In genomic region chr9:88438237-88438554, GRCm38 (mm10) we compare ENCODE assay signal across 8 mouse cellular contexts. TPM values are rescaled to one million over a fixed set of nuclear protein-coding genes. Genes with fewer than 3 reads are reported as not detected.
DNase-seq lines count a peak whose midpoint lies in the region; ATAC-seq and TF ChIP-seq lines count a peak whose summit lies in the region.

No protein-coding gene starts in this region.

- TF ChIP-seq POLR2A in bone marrow macrophage, adult 2 months (IDR thresholded peaks at IDR 0.05; ENCODE audit: borderline replicate concordance, low read depth, low read length), result no peak

- H3K9me3 ChIP-seq in hindbrain, embryonic 11.5 days (ENCODE audit: control insufficient read depth, low read length), result no peaks in the 10 kb centered on the region

- no peaks in the 10 kb centered on the region for H3K27me3 ChIP-seq in hindbrain, embryonic 11.5 days (ENCODE audit: control insufficient read depth, insufficient read depth, low read length)

- H3K9ac ChIP-seq in hindbrain, embryonic 11.5 days (ENCODE audit: low read depth, low read length), result peak overlapping the region; percentile 79

- peaks cover 14% of the 10 kb centered on the region for H3K4me1 ChIP-seq in bone marrow macrophage, adult 2 months (ENCODE audit: control insufficient read depth, insufficient read depth, low read length)
- H3K4me1 ChIP-seq in hindbrain, embryonic 11.5 days (replicated peaks; ENCODE audit: control insufficient read depth, insufficient read depth, low read length), result no peaks in the 10 kb centered on the region

- no peak for DNase-seq in left cerebral cortex, adult 2 months (ENCODE audit: extremely low spot score in 1 of 2, low spot score in 2 of 2)
- no peak for DNase-seq in left cerebral cortex, postnatal 14 days (ENCODE audit: low spot score in 2 of 2)
- no peak for DNase-seq in hindbrain, embryonic 11.5 days (ENCODE audit: low spot score)
- DNase-seq in layer of hippocampus, postnatal 10 days (ENCODE audit: low spot score in 2 of 2), result no peak
- DNase-seq in cerebellum, adult 8-10 months, result no peak
- DNase-seq in frontal cortex, postnatal 14 days (ENCODE audit: low spot score in 2 of 2), result no peak

- 3% methylated on average over 15 of the region's 15 CpGs for WGBS in hindbrain, embryonic 11.5 days

- peak overlapping the region; percentile 92 for H3K4me2 ChIP-seq in hindbrain, embryonic 11.5 days (replicated peaks; ENCODE audit: low read depth, low read length)

- no peak for TF ChIP-seq CTCF in left cerebral cortex, adult 2 months (IDR thresholded peaks at IDR 0.05)
- TF ChIP-seq CTCF in bone marrow macrophage, adult 2 months (IDR thresholded peaks at IDR 0.05; ENCODE audit: low read depth, low read length), result no peak

- H3K27ac ChIP-seq in left cerebral cortex, adult 2 months, result peak overlapping the region; percentile 94
- H3K27ac ChIP-seq in bone marrow macrophage, adult 2 months (ENCODE audit: insufficient read depth, low read depth, low read length), result peak overlapping the region; percentile 51
- H3K27ac ChIP-seq in hindbrain, embryonic 11.5 days (ENCODE audit: low read depth, low read length), result no peak overlapping the region; the same call in 1 of the 2 replicates

- H3K4me3 ChIP-seq in left cerebral cortex, adult 2 months, result peak overlapping the region; percentile 84
- H3K4me3 ChIP-seq in bone marrow macrophage, adult 2 months (ENCODE audit: insufficient read depth, low read length), result peak overlapping the region; percentile 83
- peak overlapping the region; percentile 71 for H3K4me3 ChIP-seq in hindbrain, embryonic 11.5 days (ENCODE audit: low read depth, low read length)

- H3K36me3 ChIP-seq in hindbrain, embryonic 11.5 days (ENCODE audit: control insufficient read depth, insufficient read depth, low read length), result no peaks in the 10 kb centered on the region

- intact Hi-C loops in left cerebral cortex, adult 2 months (cut with DNase I), result loop anchor here (2.0 kb wide), 2 partner anchors 45 to 85 kb away; partner anchors contain the start of gene Syncrip
- intact Hi-C loops in left cerebral cortex, postnatal 14 days (cut with DNase I), result loop anchor here (2.0 to 5.0 kb wide), 2 partner anchors 44 to 85 kb away; partner anchors contain the start of gene Syncrip

- ATAC-seq in hindbrain, embryonic 11.5 days (ENCODE audit: low FRiP score), result peak; percentile 13
- ATAC-seq in megakaryocyte-erythroid progenitor cell, adult 5-6 weeks (replicated peaks; ENCODE audit: low FRiP score, low TSS enrichment, poor library complexity, severe bottlenecking), result 0 out of 2 replicates have a peak, but pooled peaks have one; percentile 12

RNA-seq across cellular contexts. Expression of gene Snx14, which starts 0.6 kb away (rescaled TPM):
- 10 to 100 TPM; 51.7 to 59.9 TPM for total RNA-seq in left cerebral cortex, adult 2 months (2021)
- total RNA-seq in left cerebral cortex, postnatal 14 days (2021), result 10 to 100 TPM; 49.7 to 51.1 TPM
- polyA plus RNA-seq in bone marrow macrophage, adult 2 months (2012; ENCODE audit: insufficient read depth, insufficient read length, missing spikeins), result 39.0 and 40.4 TPM in 2 replicates
- 19.2 and 22.4 TPM in 2 replicates for polyA plus RNA-seq in hindbrain, embryonic 11.5 days (2014; fragmentation: Nextera tagmentation; extraction: Ambion mirVana)
- total RNA-seq in megakaryocyte-erythroid progenitor cell, adult 5-6 weeks (2014; fragmentation: Nextera tagmentation), result 25.1 and 30.0 TPM in 2 replicates
- total RNA-seq in megakaryocyte-erythroid progenitor cell, adult 5-6 weeks (2017), result 17.9 and 30.3 TPM in 2 replicates
- total RNA-seq in layer of hippocampus, postnatal 10 days (2021), result 10 to 100 TPM; 49.0 to 52.6 TPM

RNA-seq across cellular contexts. Expression of gene Gm20537, which starts 18.2 kb away (rescaled TPM):
- under 1 TPM in 1 of 2 experiments, not detected in 1; 0.84 TPM for total RNA-seq in left cerebral cortex, adult 2 months (2021)
- total RNA-seq in left cerebral cortex, postnatal 14 days (2021), result 1 to 10 TPM in 1 of 2 experiments, not detected in 1; 2.1 TPM
- 2.4 and 3.5 TPM in 2 replicates for polyA plus RNA-seq in bone marrow macrophage, adult 2 months (2012; ENCODE audit: insufficient read depth, insufficient read length, missing spikeins)
- polyA plus RNA-seq in hindbrain, embryonic 11.5 days (2014; fragmentation: Nextera tagmentation; extraction: Ambion mirVana), result 0.36 and 0.99 TPM in 2 replicates
- not detected in 2 replicates for total RNA-seq in megakaryocyte-erythroid progenitor cell, adult 5-6 weeks (2014; fragmentation: Nextera tagmentation)
- total RNA-seq in megakaryocyte-erythroid progenitor cell, adult 5-6 weeks (2017), result not detected in 2 replicates
- under 1 TPM in 1 of 2 experiments, not detected in 1; 0.85 TPM for total RNA-seq in layer of hippocampus, postnatal 10 days (2021)

RNA-seq across cellular contexts. Expression of gene Syncrip, which starts 44.2 kb away (rescaled TPM):
- total RNA-seq in left cerebral cortex, adult 2 months (2021), result 10 to 100 TPM; 68.7 to 71.3 TPM
- 10 to 100 TPM; 69.9 to 72.5 TPM for total RNA-seq in left cerebral cortex, postnatal 14 days (2021)
- 87.7 and 105 TPM in 2 replicates for polyA plus RNA-seq in bone marrow macrophage, adult 2 months (2012; ENCODE audit: insufficient read depth, insufficient read length, missing spikeins)
- 137 and 140 TPM in 2 replicates for polyA plus RNA-seq in hindbrain, embryonic 11.5 days (2014; fragmentation: Nextera tagmentation; extraction: Ambion mirVana)
- 201 and 242 TPM in 2 replicates for total RNA-seq in megakaryocyte-erythroid progenitor cell, adult 5-6 weeks (2014; fragmentation: Nextera tagmentation)
- 352 and 418 TPM in 2 replicates for total RNA-seq in megakaryocyte-erythroid progenitor cell, adult 5-6 weeks (2017)
- 100 to 1,000 TPM; 105 to 112 TPM for total RNA-seq in layer of hippocampus, postnatal 10 days (2021)
